Mouse (Mus musculus): ENCODE measurements at regions not wholly inside any gene's neighbourhood (a gene's known extent, or its start where the extent isn't known, plus 50 kb on each side); places are given as distances from the start of the nearest gene placed in this dataset.

DNA sequence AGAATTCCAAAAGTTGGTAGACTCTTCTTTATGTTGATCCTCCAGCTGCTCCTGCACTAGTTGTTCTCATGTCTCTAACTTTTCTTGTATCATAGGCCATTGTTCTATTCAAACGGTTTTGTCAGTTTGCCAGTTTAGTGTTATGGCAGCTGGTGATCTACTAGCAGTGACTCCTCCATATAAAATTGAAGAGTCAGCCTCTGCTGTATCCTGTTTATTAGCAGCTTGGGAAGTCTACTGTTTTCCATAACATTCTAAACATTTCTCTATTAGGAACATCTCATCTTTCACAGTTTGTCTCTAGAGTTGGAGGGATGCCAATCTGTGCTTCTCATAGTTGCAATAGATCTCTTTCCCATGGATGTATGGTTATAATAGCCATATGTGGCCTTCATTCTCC is 58.6 kb downstream of the Drd1 start:
- in situ Hi-C loops (cut with MboI; ENCODE audit: low sequenced_read_pairs) = no loop called here

GRCm38 (mm10) chr13:53992863-53993451 is 62.5 kb downstream of the Drd1 start:
- in situ Hi-C loops (cut with MboI; ENCODE audit: low sequenced_read_pairs) = no loop called here

DNA sequence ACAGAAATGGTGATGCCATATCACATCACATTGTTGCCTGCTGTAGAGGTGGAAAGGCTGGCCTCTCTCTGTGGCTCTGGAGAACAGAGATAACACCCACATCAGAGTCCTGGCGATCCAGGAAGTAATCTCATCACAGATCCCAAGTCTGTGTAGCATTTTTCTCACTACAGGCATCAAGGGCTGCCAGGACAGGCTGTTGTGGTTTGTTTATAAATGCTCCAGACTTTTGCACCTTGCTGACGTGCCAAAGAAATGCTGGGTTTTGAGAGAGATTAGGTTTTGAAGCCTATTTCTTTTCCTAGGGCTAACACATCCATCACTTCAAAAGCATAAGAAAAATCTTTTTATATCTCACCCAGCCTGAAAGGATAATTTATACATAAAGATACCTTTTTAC is 76.3 kb downstream of the Drd1 start:
- in situ Hi-C loops (cut with MboI; ENCODE audit: low sequenced_read_pairs) = no loop called here

DNA sequence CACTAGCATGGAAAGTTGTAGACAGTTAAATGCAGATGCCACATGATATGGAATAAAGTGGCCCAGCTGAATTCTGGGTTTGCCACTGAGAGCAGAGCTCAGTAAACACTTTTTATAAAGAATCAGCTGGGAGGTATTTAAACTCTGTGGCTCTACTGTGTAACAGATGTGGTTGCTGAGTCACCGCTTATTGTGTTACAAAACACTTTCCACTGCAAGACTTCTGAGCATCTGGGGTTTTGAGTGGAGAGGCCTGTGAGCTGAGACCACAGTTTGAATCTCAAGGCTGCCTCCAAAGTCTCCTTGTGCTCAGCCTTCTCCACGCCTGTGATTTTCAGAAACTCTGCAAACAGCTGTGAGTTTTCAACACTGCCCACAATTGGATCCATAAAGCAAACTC is 86.1 kb downstream of the Drd1 start:
- in situ Hi-C loops (cut with MboI; ENCODE audit: low sequenced_read_pairs) = no loop called here

DNA sequence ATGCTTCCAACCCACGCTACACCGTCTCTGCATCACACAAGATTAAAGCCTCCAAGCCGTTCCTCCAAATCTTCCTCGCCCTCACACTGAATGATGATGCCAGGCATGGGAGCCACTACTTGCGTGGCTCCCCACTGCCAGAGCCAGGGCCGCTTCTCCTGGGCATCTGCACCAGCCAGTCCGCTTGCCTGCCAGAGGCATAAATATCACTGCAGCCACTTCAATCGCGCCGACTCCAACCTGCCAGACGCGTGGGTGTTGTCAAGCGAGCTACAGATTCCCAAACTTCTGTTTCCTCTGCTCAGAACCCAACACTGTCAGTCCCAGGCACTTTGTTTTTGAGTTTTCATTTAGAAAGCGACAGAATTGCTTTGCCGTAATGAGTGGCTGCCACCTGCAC is 99.3 kb downstream of the Drd1 start:
- in situ Hi-C loops (cut with MboI; ENCODE audit: low sequenced_read_pairs) = no loop called here

- in situ Hi-C loops (cut with MboI; ENCODE audit: low sequenced_read_pairs) = no loop called here
Measured at GRCm38 (mm10) chr13:53948056-53948455, 107.4 kb downstream of the Drd1 start.

DNA sequence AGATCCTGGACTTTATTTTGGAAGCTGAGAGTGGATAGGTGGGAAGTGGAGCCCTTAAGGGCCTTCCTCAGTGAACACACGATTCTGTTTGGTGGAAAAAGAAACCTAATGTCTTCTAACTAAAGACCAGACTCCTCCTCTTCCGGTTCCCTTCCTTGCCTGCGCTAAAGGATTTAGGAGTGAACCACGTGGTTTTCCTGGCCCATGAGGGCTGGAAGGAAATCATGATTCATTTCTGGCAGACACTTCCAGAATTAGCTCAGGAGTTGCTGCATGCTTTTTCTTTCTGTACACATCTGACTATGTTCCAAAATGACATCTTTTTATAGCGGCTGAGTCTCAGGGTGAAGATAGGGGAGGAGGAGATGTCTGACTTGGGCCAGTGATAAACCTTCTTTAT is 109.8 kb downstream of the Drd1 start:
- in situ Hi-C loops (cut with MboI; ENCODE audit: low sequenced_read_pairs) = no loop called here

GRCm38 (mm10) chr13:53941005-53941747 is 114.3 kb downstream of the Drd1 start:
- in situ Hi-C loops (cut with MboI; ENCODE audit: low sequenced_read_pairs) = no loop called here

DNA sequence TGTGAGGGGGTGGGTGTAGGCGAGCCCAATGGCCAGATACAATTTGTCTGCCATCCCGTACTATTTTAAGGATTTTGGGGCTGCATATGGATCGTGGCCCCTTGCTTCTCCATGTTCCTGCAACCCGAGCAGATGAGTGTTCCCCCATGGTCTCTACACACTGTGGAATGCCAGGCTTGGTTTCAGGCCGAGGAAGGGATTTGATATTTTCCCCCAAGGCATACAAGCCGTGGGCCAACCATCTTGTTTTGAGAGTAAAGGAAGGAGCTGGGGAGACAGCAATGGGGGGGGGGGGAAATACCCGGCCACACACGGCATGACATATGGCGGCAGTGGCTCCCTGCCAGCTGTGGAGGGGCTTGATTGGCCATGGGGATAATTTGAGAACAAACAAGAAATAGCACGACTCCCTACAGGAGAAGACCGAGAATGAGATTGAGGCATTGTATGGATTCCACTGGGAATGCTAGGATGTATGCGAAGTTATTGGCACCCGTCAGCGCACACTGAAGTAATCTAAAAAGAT is 120.3 kb downstream of the Drd1 start:
- in situ Hi-C loops (cut with MboI; ENCODE audit: low sequenced_read_pairs) = no loop called here

- in situ Hi-C loops (cut with MboI; ENCODE audit: low sequenced_read_pairs) = no loop called here
Measured at GRCm38 (mm10) chr13:53934457-53934856, 121.0 kb downstream of the Drd1 start.

GRCm38 (mm10) chr13:53926128-53926527 is 129.4 kb downstream of the Drd1 start:
- in situ Hi-C loops (cut with MboI; ENCODE audit: low sequenced_read_pairs) = no loop called here

DNA sequence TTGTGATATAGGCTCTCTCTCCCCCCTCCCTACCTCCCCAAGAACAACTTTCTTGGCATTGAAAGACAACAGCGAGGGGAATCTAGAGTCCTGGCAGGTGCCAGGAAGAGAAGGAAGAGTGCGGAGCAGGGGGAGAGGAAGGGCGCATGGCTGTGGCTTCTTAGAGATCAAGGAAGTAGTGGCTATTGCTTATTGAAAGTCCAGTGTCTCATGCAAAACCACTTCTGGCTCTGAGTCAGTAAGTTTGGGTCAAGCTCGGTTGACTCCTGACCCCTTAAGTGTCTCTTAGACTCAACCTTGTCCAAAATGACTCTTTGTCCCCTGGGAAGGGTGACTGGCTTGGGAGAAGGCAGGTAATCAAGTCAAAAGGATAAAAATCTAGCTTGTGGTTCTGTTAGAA is 131.1 kb downstream of the Drd1 start:
- in situ Hi-C loops (cut with MboI; ENCODE audit: low sequenced_read_pairs) = no loop called here

- in situ Hi-C loops (cut with MboI; ENCODE audit: low sequenced_read_pairs) = no loop called here
Measured at GRCm38 (mm10) chr13:53923721-53924374, 131.7 kb downstream of the Drd1 start.

- in situ Hi-C loops (cut with MboI; ENCODE audit: low sequenced_read_pairs) = no loop called here
Measured at GRCm38 (mm10) chr13:53921796-53922195, 133.7 kb downstream of the Drd1 start.

DNA sequence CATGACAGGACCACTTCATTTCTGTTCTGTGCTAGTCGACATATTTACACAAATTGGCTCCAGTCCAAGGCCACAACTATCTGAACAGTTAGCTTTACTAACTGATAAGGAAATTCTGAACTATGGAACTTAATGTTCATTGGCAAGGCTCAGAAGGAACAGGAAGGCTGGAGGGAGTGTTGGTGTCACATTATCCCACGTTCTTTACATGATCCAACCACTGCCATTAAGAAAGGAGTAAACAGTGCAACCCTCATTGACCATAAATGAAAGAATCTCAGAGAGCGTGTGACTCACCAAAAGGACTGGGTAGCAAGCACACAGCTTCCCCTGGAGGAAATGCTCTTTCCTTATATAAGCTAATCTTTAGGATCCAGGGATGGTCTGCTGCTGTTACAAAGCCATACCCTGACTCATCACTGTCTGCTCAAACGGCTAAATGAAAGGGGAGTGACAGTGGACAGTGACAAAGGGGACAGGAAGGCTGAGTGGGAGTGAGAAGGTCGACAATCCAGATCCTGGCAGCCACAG is 135.6 kb downstream of the Drd1 start:
- in situ Hi-C loops (cut with MboI; ENCODE audit: low sequenced_read_pairs) = no loop called here

DNA sequence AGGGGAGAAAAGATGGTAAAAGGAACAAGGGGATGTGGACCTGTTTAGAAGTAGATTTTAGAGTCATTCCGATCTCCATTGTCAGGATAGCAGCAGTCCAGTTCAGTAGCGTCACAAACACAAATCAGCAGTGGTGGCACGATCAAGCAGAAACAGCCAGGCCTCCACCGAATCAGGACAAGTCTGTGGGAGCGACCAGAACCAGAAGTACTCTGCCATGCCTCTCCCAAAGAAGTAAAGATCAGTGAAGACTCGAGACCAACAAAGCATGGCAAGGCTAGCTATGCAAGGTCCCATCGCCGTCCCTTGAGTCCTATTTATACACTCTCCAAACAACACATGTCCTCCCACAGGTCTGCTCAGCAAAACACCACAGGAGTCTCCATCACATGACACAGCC is 140.0 kb downstream of the Drd1 start:
- in situ Hi-C loops (cut with MboI; ENCODE audit: low sequenced_read_pairs) = no loop called here

DNA sequence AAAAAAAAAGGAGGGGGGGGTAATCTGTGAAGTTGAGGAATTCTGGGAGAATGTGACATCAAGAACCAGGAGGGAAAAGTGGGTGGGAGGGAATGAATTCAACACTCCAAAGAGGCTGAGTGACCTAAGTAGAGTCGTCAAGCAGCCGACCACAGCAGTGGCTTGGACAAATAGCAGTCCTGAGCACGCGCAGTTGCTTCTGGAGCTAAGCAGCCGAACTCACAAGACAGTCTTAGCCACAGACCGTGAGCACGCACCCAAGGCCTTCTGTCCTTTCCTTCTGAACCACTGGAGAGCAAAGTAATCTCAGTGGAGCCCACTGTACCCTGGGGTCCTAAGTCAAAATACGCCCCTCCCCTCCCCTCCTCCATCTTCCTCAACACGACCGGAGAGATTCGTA is 141.1 kb downstream of the Drd1 start:
- in situ Hi-C loops (cut with MboI; ENCODE audit: low sequenced_read_pairs) = no loop called here

DNA sequence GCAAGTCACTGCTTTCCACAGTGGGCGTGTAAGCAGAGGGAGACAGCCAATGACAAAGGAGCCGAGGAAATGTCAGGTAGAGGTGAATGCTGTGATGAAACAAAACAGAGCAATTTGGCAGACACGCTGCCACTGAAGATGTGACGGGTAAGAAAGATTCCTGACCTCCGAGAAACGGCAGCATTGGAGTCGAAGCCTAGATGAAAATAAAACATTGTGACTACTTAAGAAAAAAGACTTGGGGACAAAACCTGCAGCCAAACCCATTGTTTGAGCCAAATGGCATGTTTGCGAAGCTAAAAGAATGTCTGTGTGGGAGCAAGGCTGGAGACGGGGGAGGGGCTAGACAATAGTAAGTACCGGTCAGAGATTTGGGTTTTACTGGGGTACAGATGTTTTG is 142.0 kb downstream of the Drd1 start:
- in situ Hi-C loops (cut with MboI; ENCODE audit: low sequenced_read_pairs) = no loop called here

GRCm38 (mm10) chr13:53911846-53912245 is 143.7 kb downstream of the Drd1 start:
- in situ Hi-C loops (cut with MboI; ENCODE audit: low sequenced_read_pairs) = no loop called here

DNA sequence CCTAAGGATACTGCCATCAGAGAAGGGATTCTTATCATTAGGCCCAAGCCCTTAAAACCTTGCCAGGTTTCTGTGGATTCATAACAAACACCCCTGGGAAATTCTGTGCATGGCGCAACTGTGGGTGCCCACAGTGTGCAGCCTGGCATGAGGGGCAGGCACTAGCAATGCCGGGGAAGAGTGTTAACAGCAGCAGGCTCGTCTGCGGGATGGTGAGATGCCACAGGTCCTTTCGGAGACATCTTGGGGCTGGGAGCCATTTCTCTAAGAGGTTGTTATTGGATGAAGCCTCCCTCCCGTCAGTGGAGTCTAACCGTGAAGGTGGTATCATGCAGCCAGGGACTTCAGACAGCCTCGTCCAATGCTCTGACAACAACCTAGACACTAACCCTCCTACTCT is 144.2 kb downstream of the Drd1 start:
- in situ Hi-C loops (cut with MboI; ENCODE audit: low sequenced_read_pairs) = no loop called here

- in situ Hi-C loops (cut with MboI; ENCODE audit: low sequenced_read_pairs) = no loop called here
Measured at GRCm38 (mm10) chr13:53910251-53910650, 145.3 kb downstream of the Drd1 start.

DNA sequence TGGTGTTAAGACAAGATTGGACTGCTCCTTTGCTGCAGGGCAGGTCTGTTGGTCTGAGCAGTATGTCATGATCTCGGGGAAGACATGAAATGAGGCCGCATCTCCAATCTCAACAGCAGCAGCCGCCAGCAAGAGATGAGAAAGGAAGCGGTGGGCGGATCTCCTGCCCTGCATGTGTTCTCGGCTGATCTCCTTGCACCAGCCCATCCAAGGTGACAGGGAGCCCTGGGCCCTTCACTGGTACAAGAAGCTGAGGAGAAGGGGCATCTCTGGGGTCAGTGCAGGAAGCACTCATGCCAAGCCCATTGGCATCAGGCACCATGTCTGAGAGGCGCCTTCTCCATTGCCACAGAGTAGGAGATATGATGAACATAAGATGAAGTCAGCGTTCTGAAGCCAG is 151.0 kb downstream of the Drd1 start:
- in situ Hi-C loops (cut with MboI; ENCODE audit: low sequenced_read_pairs) = no loop called here

Data from CH12F3 (cell line).